Comparison of ENCODE assay signal across 8 mouse cellular contexts in genomic region chr4:47010400-47011231, GRCm38 (mm10). TPM values are rescaled to one million over a fixed set of nuclear protein-coding genes. Genes with fewer than 3 reads are reported as not detected.
A peak's percentile ranks its signal among the peaks of the same experiment; 100 is the strongest.
DNase-seq lines count a peak whose midpoint lies in the region; ATAC-seq and TF ChIP-seq lines count a peak whose summit lies in the region.

No protein-coding gene starts in this region.

- no peak for TF ChIP-seq CTCF in lung, adult 2 months (IDR thresholded peaks at IDR 0.05; ENCODE audit: insufficient read depth, low read length)
- TF ChIP-seq CTCF in intestine, postnatal 0 days (IDR thresholded peaks at IDR 0.05; ENCODE audit: low read depth): no peak

- peaks cover under 1% of the 10 kb centered on the region; the same call in 1 of the 2 replicates for H3K36me3 ChIP-seq in embryonic facial prominence, embryonic 14.5 days (ENCODE audit: control insufficient read depth, insufficient read depth, low read length)
- no peaks in the 10 kb centered on the region for H3K36me3 ChIP-seq in intestine, postnatal 0 days (ENCODE audit: control insufficient read depth, insufficient read depth)
- H3K36me3 ChIP-seq in liver, embryonic 12.5 days: no peaks in the 10 kb centered on the region

- 28% methylated on average over 12 of the region's 12 CpGs for WGBS in lung, adult 2 months
- WGBS in embryonic facial prominence, embryonic 14.5 days: 36% methylated on average over 12 of the region's 12 CpGs
- 40% methylated on average over 12 of the region's 12 CpGs for WGBS in intestine, postnatal 0 days
- WGBS in liver, embryonic 12.5 days (ENCODE audit: insufficient replicate concordance): 20% methylated on average over 12 of the region's 12 CpGs

- no peak for ATAC-seq in embryonic facial prominence, embryonic 14.5 days (ENCODE audit: low read depth)
- ATAC-seq in intestine, postnatal 0 days: no peak
- no peak for ATAC-seq in liver, embryonic 12.5 days

- TF ChIP-seq POLR2A in lung, adult 2 months (IDR thresholded peaks at IDR 0.05; ENCODE audit: borderline replicate concordance, extremely low read depth, low read depth, low read length): no peak

- H3K9me3 ChIP-seq in embryonic facial prominence, embryonic 14.5 days (ENCODE audit: control insufficient read depth, low read length): no peaks in the 10 kb centered on the region
- H3K9me3 ChIP-seq in intestine, postnatal 0 days (ENCODE audit: control insufficient read depth): no peaks in the 10 kb centered on the region
- H3K9me3 ChIP-seq in liver, embryonic 12.5 days (replicated peaks): no peaks in the 10 kb centered on the region

- peak overlapping the region; percentile 32 for H3K4me2 ChIP-seq in embryonic facial prominence, embryonic 14.5 days (ENCODE audit: low read depth, low read length)
- H3K4me2 ChIP-seq in intestine, postnatal 0 days (replicated peaks; ENCODE audit: low read depth): 0 out of 2 replicates have a peak overlapping the region, but pooled peaks have one; percentile 6
- peak overlapping the region; percentile 26; the same call in 1 of the 2 replicates for H3K4me2 ChIP-seq in liver, embryonic 12.5 days

- H3K27ac ChIP-seq in embryonic facial prominence, embryonic 14.5 days (replicated peaks; ENCODE audit: low read depth, low read length): no peak overlapping the region; the same call in 1 of the 2 replicates
- H3K27ac ChIP-seq in intestine, postnatal 0 days (ENCODE audit: low read depth, low read length): no peak overlapping the region
- no peak overlapping the region for H3K27ac ChIP-seq in liver, embryonic 12.5 days

- H3K9ac ChIP-seq in embryonic facial prominence, embryonic 14.5 days (ENCODE audit: low read depth, low read length): no peak overlapping the region
- no peak overlapping the region for H3K9ac ChIP-seq in intestine, postnatal 0 days (ENCODE audit: low read depth, low read length)
- no peak overlapping the region for H3K9ac ChIP-seq in liver, embryonic 12.5 days

- DNase-seq in lung, adult 18-20 months: peak; percentile 34 to 36
- DNase-seq in lung, adult 2 months: no peak
- DNase-seq in embryonic facial prominence, embryonic 14.5 days (ENCODE audit: low spot score): peak; percentile 56
- DNase-seq in right cerebral cortex, postnatal 25 days: peak; percentile 57
- DNase-seq in urinary bladder, adult 18-20 months (ENCODE audit: low spot score in 2 of 2): no peak
- no peak for DNase-seq in urinary bladder, postnatal 4 days (ENCODE audit: low spot score in 2 of 2)

- no peak overlapping the region for H3K4me3 ChIP-seq in lung, adult 2 months (replicated peaks; ENCODE audit: extremely low read depth, low read depth, low read length)
- no peak overlapping the region for H3K4me3 ChIP-seq in embryonic facial prominence, embryonic 14.5 days (ENCODE audit: low read depth, low read length)
- no peak overlapping the region for H3K4me3 ChIP-seq in intestine, postnatal 0 days (ENCODE audit: low read depth, low read length)
- H3K4me3 ChIP-seq in liver, embryonic 12.5 days: no peak overlapping the region

- H3K27me3 ChIP-seq in embryonic facial prominence, embryonic 14.5 days (replicated peaks; ENCODE audit: control insufficient read depth, insufficient read depth, low read length): no peaks in the 10 kb centered on the region
- 0 out of 2 replicates have a peak, but pooled peaks cover 3% of the 10 kb centered on the region for H3K27me3 ChIP-seq in intestine, postnatal 0 days (replicated peaks; ENCODE audit: control insufficient read depth, insufficient read depth, low read length)
- H3K27me3 ChIP-seq in liver, embryonic 12.5 days (replicated peaks): peaks cover 6% of the 10 kb centered on the region; the same call in 1 of the 2 replicates

- peaks cover 4% of the 10 kb centered on the region; the same call in 1 of the 2 replicates for H3K4me1 ChIP-seq in lung, adult 2 months (ENCODE audit: control insufficient read depth, insufficient read depth, low read length)
- peaks cover 12% of the 10 kb centered on the region; the same call in 1 of the 2 replicates for H3K4me1 ChIP-seq in embryonic facial prominence, embryonic 14.5 days (ENCODE audit: control insufficient read depth, insufficient read depth, low read length)
- no peaks in the 10 kb centered on the region; the same call in 1 of the 2 replicates for H3K4me1 ChIP-seq in intestine, postnatal 0 days (replicated peaks; ENCODE audit: control insufficient read depth, insufficient read depth, low read length)
- peaks cover 12% of the 10 kb centered on the region for H3K4me1 ChIP-seq in liver, embryonic 12.5 days

RNA-seq across cellular contexts. Expression of gene Gabbr2, which starts 18.9 kb away (rescaled TPM):
- 0.05 TPM in 1 of 2 replicates, not detected in the other for polyA plus RNA-seq in lung, adult 2 months (2012; rRNA removed)
- 0.64 and 0.78 TPM in 2 replicates for polyA plus RNA-seq in embryonic facial prominence, embryonic 14.5 days (2014; fragmentation: Nextera tagmentation; extraction: Ambion mirVana)
- 0.07 and 0.14 TPM in 2 replicates for polyA plus RNA-seq in intestine, postnatal 0 days (2015; fragmentation: Nextera tagmentation; extraction: Ambion mirVana)
- 0.08 and 0.28 TPM in 2 replicates for polyA plus RNA-seq in liver, embryonic 12.5 days (2016; fragmentation: Nextera tagmentation; extraction: Ambion mirVana)

RNA-seq across cellular contexts. Expression of gene Anks6, which starts 46.6 kb away (rescaled TPM):
- polyA plus RNA-seq in lung, adult 2 months (2012; rRNA removed): 4.7 and 6.5 TPM in 2 replicates
- 5.9 and 6.3 TPM in 2 replicates for polyA plus RNA-seq in embryonic facial prominence, embryonic 14.5 days (2014; fragmentation: Nextera tagmentation; extraction: Ambion mirVana)
- 1.2 and 1.3 TPM in 2 replicates for polyA plus RNA-seq in intestine, postnatal 0 days (2015; fragmentation: Nextera tagmentation; extraction: Ambion mirVana)
- 0.39 and 0.69 TPM in 2 replicates for polyA plus RNA-seq in liver, embryonic 12.5 days (2016; fragmentation: Nextera tagmentation; extraction: Ambion mirVana)

Comparison
In these comparisons a context has a peak if more than half of its experiments do, and no peak if none do; other contexts are left out.
1. DNase-seq: peak in lung, adult 18-20 months (2 of 2), embryonic facial prominence, embryonic 14.5 days (single experiment) and right cerebral cortex, postnatal 25 days (single experiment); none in lung, adult 2 months (single experiment), urinary bladder, adult 18-20 months (0 of 2) and urinary bladder, postnatal 4 days (0 of 2).
2. Peak in every context shown above with its lines, with median percentiles within 50 percentile points of each other: H3K4me2 ChIP-seq.